11 mouse cellular contexts compared by ENCODE assay signal in genomic region chr12:33102342-33103115, GRCm38 (mm10). TPM values are rescaled to one million over a fixed set of nuclear protein-coding genes. Genes with fewer than 3 reads are reported as not detected.
DNase-seq lines count a peak whose midpoint lies in the region; ATAC-seq and TF ChIP-seq lines count a peak whose summit lies in the region.
"Had no signal": no experiment of that assay in that cellular context is flagged by ENCODE, and none has a peak within 500 bp of the region (broad histone marks: within the 10 kb centered on the region; RNA-seq: fewer than 3 reads in every experiment).

No protein-coding gene starts in this region.

- H3K27ac ChIP-seq in forebrain, postnatal 0 days (ENCODE audit: low read depth, low read length): no peak overlapping the region
- peak overlapping the region; percentile 41 for H3K27ac ChIP-seq in midbrain, embryonic 11.5 days (ENCODE audit: low read depth, low read length)

- H3K4me2 ChIP-seq in forebrain, postnatal 0 days (ENCODE audit: low read depth): no peak overlapping the region
- H3K4me2 ChIP-seq in midbrain, embryonic 11.5 days: no peak overlapping the region

- no peak overlapping the region for H3K4me3 ChIP-seq in forebrain, postnatal 0 days (ENCODE audit: low read depth, low read length)
- H3K4me3 ChIP-seq in midbrain, embryonic 11.5 days (ENCODE audit: low read depth, low read length): no peak overlapping the region
- H3K4me3 ChIP-seq: myocyte had no signal

- no peak overlapping the region for H3K9ac ChIP-seq in forebrain, postnatal 0 days
- no peak overlapping the region for H3K9ac ChIP-seq in midbrain, embryonic 11.5 days (ENCODE audit: low read length)

- 13% methylated on average over 15 of the region's 15 CpGs for WGBS in forebrain, postnatal 0 days
- WGBS in midbrain, embryonic 11.5 days: 48% methylated on average over 15 of the region's 15 CpGs

- no peaks in the 10 kb centered on the region for H3K27me3 ChIP-seq in forebrain, postnatal 0 days (ENCODE audit: insufficient read depth, low read length)
- H3K27me3 ChIP-seq in midbrain, embryonic 11.5 days (ENCODE audit: control insufficient read depth, insufficient read depth, low read length): no peaks in the 10 kb centered on the region

- TF ChIP-seq CTCF in forebrain, postnatal 0 days (IDR thresholded peaks at IDR 0.05; ENCODE audit: low read depth): no peak

- no peaks in the 10 kb centered on the region for H3K9me3 ChIP-seq in forebrain, postnatal 0 days (ENCODE audit: low read length)
- H3K9me3 ChIP-seq in midbrain, embryonic 11.5 days (ENCODE audit: control insufficient read depth, low read length): no peaks in the 10 kb centered on the region

- ATAC-seq in forebrain, postnatal 0 days: peak; percentile 44
- peak; percentile 78 for ATAC-seq in midbrain, embryonic 11.5 days (ENCODE audit: low FRiP score)
- no peak for ATAC-seq in CD4-positive, CD25-positive, alpha-beta regulatory T cell, adult 4 months

- peaks cover 20% of the 10 kb centered on the region for H3K4me1 ChIP-seq in forebrain, postnatal 0 days (ENCODE audit: insufficient read depth)
- no peaks in the 10 kb centered on the region for H3K4me1 ChIP-seq in midbrain, embryonic 11.5 days (ENCODE audit: control insufficient read depth, insufficient read depth, low read length)

- DNase-seq in Muller cell, postnatal 12 days (ENCODE audit: inconsistent ontology term): peak; percentile 90
- DNase-seq in NIH3T3 (ENCODE audit: low read depth): peak; percentile 81
- peak; percentile 36 for DNase-seq in forebrain, postnatal 0 days
- peak; percentile 88 for DNase-seq in midbrain, embryonic 11.5 days (ENCODE audit: low spot score, missing footprints)
- no peak for DNase-seq in gastrocnemius, postnatal 25 days
- no peak for DNase-seq in adrenal gland, postnatal 25 days
- DNase-seq in cerebellum, postnatal 10 days: no peak
- DNase-seq: heart, postnatal 14 days had no signal

- no peaks in the 10 kb centered on the region for H3K36me3 ChIP-seq in forebrain, postnatal 0 days (ENCODE audit: insufficient read depth)
- H3K36me3 ChIP-seq in midbrain, embryonic 11.5 days (ENCODE audit: control insufficient read depth, insufficient read depth, low read length): no peaks in the 10 kb centered on the region

RNA-seq across cellular contexts. Expression of gene Cdhr3, which starts 9.9 kb away (rescaled TPM):
- 0.54 and 0.81 TPM in 2 replicates for total RNA-seq in forebrain, postnatal 0 days (2014; rRNA removed)
- 0.62 and 0.85 TPM in 2 replicates for polyA plus RNA-seq in forebrain, postnatal 0 days (2015; fragmentation: Nextera tagmentation; extraction: Ambion mirVana)
- not detected in 2 replicates for polyA plus RNA-seq in midbrain, embryonic 11.5 days (2014; fragmentation: Nextera tagmentation; extraction: Ambion mirVana)
- total RNA-seq in gastrocnemius, postnatal 25 days (2021): 1 to 10 TPM in 1 of 2 experiments, under 1 TPM in 1; 0.49 to 1.3 TPM
- polyA plus RNA-seq in CD4-positive, CD25-positive, alpha-beta regulatory T cell, adult 4 months (2017; shearing (Covaris generic)): under 1 TPM; 0.44 to 0.47 TPM
- not detected in 2 replicates for total RNA-seq in adrenal gland, postnatal 25 days (2021)
- polyA plus RNA-seq: limb, embryonic 11.5 days had no signal

RNA-seq across cellular contexts. Expression of gene Atxn7l1, which starts 45.0 kb away (rescaled TPM):
- total RNA-seq in forebrain, postnatal 0 days (2014; rRNA removed): 16.1 and 23.0 TPM in 2 replicates
- 18.2 TPM in 2 replicates for polyA plus RNA-seq in forebrain, postnatal 0 days (2015; fragmentation: Nextera tagmentation; extraction: Ambion mirVana)
- 16.9 and 17.0 TPM in 2 replicates for polyA plus RNA-seq in midbrain, embryonic 11.5 days (2014; fragmentation: Nextera tagmentation; extraction: Ambion mirVana)
- 10 to 100 TPM; 16.4 to 17.7 TPM for total RNA-seq in gastrocnemius, postnatal 25 days (2021)
- polyA plus RNA-seq in CD4-positive, CD25-positive, alpha-beta regulatory T cell, adult 4 months (2017; shearing (Covaris generic)): 10 to 100 TPM; 75.6 to 87.7 TPM
- 31.2 and 33.1 TPM in 2 replicates for total RNA-seq in adrenal gland, postnatal 25 days (2021)

Comparison
In these comparisons a context has a peak if more than half of its experiments do, and no peak if none do; other contexts are left out.
1. DNase-seq: peak in Muller cell, postnatal 12 days (single experiment), NIH3T3 (single experiment), forebrain, postnatal 0 days (single experiment) and midbrain, embryonic 11.5 days (single experiment); none in gastrocnemius, postnatal 25 days (single experiment), adrenal gland, postnatal 25 days (single experiment) and cerebellum, postnatal 10 days (0 of 2).